Mouse (Mus musculus) liver, embryonic 14.5 days (tissue): Measurements from ENCODE around the gene Afdn.

Experiments used
- CTCF ChIP-seq: IDR thresholded peaks from 2 replicates; pipeline ENCODE4 v1.5.1; 2016; ENCODE audit warnings: antibody characterized with exemption, low read depth, control low read depth
- EP300 ChIP-seq: IDR thresholded peaks from 2 replicates; pipeline ENCODE4 v1.6.1; 2016; ENCODE audit warnings: antibody characterized with exemption, low read depth

DNA sequence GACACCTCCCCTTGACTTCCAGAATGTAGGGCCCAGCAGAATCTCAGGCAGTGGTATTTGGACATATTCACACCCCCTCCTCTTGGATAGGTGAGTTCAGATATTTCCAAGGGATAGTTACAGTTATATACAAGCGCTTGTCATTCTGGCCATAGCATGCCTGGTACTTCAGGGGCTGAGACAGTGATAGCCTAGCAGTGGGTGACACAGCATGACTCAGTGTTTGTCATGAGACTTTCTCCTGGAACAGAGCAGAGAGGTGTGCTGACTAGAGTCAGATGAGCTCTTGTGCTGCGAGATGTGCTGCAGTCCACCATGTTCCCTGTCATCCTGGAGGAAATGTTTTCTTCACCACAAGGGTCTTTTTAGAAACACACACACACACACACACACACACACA is 164.2 kb downstream of the Afdn start:
- no peak for TF ChIP-seq CTCF
- no peak for TF ChIP-seq EP300
